Mouse (Mus musculus) lung, postnatal 4 days (tissue): ENCODE data around the gene Bcor.
A peak's percentile ranks its signal among the peaks of the same experiment; 100 is the strongest.

Source experiments
- DNase-seq, 2 experiments: peaks; one replicate each; pipeline ENCODE4 v3.0.0; 2021

Bcor gene

DNA sequence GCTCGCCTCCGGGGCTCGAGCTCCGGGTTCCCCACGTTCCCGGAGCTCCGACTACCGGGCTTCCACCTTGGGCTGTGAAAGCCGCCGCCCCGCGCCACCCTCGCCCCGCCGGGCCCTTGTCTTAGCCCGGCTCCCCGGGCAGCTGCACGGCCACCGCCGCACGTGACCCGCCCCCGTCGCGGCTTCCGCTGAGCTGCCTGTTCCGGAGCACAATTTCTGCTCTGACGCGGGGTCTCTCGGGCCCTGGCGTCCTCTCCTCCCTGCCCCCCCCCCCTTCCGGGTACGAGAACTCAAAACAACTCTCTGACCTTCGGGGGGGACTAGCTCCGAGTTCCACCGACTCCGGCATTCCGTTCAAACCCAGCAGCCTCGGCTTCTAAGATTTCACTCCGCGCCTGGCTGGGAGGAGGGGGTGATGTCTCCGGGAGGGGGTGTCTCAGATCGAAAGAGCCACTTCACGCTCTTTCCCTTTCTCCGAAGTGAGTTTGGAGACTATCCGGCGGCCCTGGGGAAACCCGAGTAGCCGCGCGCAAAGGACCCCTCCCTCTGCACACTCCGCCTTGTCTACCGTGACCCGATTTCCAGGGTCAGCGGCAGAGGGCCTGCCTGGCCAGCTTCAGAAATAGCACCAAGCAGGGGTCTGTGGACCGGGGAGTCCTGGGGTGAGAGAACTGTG lies at the start of gene Bcor:
Gene Bcor, minus strand, starts transcription at position 375 of the 676 bp plus-strand sequence.
- peak; percentile 76 to 85 for DNase-seq

DNA sequence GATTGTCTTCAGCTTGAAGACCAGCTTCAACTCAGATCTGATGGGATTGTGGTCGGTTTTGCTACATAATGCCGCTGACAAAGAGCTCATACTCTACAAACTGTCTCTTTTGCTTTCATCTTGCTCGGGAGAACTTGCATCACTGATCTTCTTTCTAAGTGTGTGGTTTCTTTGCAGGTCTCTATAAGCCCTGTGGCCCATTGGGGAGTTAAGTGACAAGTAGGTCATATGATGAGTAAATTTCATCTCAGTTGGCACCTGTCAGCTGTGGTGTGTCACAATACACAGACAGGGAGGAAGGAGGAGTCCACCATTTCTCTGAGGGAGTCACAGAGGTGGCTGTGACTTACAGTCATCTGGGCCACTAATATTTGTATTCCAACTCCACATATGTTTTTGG lies 42.8 kb upstream of the Bcor start:
- DNase-seq, result no peak

DNA sequence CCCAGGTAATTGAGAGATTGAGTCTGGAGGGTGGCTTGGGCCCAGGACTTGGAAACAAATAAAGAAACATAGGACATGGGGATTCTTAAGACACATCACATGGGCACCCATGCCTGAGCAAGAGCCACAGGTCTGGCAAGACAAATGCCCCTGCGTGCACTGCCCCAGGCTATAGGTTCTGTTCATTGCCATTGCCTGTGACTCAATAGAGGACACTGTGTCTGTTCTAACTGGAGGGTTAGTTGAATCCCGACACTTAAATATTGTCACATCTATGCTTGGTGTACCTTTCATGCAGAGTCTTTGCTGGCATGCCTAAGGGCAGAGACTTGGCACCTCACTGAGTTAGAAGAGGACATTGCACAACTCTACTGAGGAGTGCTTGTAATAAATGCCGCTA lies 41.0 kb upstream of the Bcor start:
- no peak for DNase-seq

DNA sequence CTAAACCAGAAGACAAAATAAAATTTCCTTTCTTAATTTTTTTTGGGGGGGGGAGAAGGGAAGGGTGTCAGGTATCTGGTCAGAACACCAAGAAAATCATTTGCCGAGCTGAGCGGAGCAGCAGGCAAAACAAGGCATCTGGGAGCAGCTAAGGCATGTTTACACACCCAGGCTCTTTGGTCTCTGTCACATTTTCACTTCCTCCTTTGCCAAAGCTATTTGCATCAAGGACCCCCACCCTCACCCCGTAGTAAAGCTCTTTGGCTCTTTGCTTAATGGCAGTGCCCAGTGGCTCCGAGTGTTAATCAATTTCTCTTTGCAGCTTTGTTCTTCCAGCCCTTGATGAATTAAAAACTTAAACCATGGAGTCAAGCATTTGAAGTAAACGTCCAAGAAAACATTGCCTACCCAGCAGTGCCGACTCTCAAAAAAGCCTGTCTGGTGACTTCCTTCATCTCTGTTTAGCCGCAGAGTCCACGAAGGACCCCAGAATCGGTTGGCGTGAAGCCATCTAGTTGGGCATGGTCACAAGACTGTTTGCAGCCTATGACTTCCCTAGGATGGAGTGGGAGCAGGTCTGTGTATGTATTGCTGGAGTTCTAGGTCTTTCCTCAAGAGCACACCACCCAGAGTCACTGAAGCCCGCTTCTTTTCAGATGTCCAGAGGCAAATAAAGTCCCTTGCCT lies 35.2 kb upstream of the Bcor start:
- DNase-seq, result peak in 1 of 2 experiments; percentile 9

DNA sequence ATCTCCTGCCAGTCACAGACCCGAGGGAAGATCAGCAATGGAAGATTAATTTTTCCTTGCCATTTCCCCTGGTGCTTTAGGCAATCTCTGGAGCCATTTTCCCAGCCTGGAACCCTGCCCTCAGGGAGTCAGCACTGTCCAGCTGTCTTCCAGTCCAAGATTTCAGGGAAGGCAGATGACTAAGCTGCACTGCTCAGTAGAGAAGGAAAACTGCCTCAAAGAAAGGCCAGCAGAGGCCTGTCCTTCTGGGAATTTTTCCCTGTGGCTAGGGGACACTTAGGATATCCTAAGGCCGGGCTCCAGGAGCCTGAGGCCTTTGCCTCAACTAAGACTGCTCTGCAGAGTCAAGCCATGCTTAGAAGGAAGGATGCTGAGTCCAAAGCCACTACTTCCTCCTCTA lies 32.2 kb upstream of the Bcor start:
- no peak for DNase-seq

DNA sequence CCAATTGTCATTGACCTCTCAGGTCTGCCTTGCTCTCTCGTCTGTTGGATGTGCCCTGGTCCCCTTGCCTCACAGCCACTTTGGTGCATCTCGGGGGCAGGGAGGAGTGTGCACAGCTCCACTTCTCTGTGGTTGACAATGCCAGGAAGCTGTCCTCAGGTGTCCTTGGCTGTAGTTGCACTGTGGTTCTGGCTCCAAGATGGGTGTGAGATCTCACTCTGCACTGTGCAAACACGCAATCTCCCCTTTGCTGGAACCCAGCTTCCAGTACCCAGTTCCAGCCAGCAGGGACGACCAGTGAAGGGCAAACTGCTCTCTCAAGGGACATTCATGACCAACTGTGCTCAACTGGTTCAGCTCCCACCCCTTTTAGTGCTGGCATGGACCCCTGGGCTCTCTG lies 29.4 kb upstream of the Bcor start:
- no peak for DNase-seq

DNA sequence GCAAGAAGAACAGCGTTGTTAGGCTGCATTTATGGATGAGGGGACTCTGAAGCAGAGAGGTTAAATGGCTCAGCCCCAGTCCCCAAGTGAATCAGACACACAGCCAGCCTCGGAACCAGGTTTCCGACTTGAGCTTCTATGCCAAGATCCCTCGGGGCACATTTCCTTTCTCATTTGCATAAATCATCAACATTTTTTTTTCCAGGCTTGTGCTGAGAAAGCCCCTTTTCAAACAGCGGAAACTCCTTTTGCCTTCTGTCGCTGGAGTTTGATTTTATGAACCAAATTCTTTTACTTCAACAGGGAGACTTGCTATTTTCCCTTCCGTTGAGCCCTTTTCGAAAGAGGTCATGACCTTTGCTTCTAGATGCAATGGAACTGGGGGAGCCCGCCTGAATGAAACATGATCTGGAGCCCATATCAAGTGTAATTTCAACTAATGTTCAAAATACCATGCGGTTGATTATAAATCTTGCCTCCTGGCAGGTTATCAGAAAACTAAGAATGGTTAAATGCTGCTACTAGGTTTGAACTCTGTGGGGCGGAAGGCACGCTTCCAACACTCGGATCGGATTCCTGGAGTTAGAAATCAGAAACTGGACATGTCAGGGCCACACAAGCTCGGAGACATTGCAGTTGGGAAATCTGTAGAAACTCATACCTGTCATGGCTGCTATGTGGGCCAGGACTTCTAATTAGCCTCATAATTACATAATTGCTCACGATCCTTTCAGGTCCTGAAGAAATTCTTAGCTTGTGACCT lies 15.2 kb upstream of the Bcor start:
- no peak for DNase-seq

DNA sequence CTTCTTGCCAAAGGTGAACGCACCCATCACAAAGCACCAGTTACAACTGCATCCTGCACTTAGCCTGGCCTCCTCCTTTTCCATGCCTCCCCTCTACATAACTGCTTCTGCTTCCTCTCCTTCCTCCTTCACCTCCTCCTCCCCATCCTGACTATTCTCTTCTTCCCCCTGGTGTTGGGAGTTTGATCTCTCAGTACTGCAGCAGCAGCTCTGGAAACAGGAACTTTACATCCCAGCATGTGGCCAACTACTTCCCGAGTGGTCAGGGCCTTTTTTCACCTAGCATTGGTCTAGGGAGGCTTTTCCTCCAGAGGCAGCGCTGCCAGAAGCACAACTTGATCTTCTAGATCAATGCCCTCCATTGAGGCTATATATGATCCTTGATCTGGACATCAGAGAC lies 10.0 kb upstream of the Bcor start:
- DNase-seq, result no peak

DNA sequence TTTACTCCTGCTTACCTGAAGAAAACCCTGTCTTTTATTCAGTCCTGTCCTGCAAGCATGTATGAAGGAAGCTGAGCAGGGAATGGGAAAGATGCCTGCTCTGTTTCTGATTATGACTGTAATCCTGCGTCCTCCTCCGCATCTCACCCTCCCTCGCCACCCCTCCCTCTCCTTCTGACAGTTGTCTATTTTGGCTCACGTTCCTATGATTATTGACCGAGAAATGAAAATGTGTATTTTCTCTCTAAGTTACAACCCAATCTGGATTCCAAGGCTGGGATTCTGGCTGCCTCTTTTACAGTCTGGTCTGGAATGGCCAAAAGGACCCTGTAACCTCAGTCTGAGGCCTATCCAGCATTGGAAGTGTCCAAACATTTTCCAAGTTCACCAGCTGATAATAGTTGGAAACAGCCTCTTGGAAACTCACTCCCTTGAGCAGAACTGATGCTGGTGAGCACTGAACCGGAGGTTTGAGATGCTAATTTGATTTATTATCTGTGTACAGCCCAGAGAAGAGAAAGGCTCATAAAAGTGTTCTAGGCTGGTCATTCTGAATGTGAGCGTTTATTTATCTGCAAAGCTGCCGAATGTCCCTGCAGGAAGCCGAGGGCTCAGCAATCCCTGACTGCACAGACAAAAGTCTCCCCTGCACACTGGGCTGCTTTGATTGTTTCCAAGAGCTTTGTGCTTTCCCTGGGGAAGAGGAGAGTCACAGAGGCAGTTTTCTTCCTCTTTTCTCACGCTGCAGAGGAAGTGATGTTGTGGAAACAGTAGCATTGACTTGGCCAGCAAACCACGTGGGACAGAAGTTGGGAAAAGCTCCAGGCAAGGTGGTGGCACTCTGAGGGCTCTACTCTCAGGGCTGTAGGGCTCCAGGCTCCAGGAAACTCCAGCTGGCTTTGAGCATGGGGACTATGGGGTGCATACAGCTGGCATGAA lies 4.7 kb upstream of the Bcor start:
- peak in 1 of 2 experiments; percentile 50 for DNase-seq

DNA sequence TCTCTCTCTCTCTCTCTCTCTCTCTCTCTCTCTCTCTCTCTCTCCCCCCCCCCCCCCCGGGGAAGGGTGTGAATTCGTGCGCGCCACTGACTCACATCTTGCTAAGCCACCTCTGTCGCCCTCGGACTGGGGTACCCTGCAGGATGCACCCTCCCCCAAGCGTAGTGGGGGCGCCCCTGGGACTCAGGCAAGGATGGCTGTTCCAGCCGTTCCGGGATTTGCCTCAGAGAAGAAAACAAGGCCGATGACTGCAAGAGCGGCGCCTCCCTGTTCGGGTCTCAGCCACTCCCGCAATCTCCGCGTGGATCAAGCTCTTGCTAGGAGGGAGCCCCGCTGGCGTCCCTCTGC lies 647 bp downstream of the Bcor start:
- DNase-seq, result peak; percentile 34 to 56

DNA sequence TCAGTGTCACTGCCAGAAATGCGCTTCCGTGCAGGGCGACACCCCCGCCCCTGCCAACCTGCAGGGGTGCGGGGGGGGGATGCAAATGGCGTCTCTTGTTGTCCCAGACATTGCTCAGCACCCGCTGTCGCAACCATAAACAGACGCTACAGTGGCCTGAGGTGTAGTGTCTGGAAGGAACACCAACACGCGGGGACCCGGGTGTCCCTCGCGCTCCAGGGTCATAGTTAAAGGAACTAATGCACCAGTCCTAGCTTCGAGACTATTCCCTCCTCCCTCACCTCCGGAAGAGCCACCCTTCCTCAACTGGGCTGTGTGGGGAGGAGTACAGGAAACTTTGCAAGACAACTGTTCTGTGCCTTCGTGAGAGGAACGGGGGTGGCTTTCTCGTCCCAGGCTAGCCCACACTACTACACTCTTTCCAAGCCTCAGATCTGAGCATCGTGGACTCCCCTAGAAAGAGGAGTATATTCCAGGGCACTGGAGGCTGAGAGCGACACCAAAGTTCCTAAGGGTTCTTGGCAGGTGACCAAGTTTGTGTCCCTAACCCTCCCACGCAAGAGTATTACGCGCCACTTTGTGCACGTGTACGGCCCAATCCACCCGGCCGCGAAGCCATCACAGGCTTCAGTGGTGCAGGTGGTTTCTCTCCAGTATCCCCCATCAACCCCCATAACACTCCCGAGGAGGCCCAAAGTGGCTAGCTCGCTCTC lies 1.2 kb downstream of the Bcor start:
- DNase-seq, result peak in 1 of 2 experiments; percentile 73

DNA sequence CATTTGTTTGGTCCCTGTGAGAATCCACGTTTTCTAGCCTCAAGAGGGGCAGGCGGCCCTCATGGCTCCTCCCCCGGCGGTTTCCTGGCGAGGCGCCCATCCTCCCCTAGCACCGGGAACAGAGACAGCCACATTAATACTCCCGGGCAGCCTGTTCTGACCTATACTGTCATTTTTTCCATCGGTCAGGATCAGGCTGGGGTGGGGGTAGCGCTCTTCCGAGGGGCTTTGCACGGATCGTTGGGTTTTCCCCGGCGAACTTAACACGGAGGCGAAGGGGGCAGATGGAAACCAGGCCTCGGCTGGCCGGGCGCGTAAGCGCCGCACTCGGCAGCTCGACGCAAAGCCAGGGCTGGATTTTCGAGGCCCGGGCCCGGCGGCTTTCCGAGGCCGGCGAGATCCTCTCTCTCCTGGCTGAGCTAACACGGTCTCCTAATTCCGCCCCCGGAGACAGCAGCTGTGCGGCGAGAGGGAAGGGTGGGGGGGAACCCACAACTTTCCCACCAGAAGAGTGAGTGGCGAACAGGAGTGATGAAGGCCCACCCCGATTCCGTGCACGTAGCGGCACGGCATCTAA lies 1.8 kb downstream of the Bcor start:
- peak; percentile 78 to 85 for DNase-seq

DNA sequence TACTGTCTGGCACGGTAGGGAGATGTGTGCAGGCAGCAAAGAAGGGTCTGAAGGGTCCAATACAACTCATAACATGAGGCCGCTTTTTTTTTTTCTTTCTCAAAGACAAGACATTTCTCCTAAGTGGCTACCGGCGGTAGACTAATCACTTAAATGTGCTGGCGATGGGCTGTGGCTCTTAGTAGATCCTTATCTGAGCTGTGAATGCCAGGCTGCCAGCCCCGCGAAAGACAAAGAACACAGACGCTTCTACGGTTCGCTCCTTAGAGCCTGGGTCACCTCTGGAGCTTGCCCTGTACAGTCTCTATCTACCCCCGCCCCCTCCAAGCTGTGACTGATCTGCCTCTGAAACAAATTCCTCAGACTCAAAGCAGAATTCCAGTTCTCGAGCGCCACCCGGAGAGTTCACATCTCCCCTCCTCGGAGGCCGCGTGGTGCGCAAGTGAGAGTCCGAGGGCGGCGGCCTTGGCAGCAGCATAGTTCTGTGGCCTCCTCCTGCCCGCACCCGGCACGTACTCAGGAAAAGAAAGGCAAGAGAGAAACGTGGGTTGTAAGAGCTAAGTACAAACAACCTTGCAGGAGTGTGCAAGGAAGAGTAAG lies 2.7 kb downstream of the Bcor start:
- DNase-seq, result peak; percentile 73 to 81

DNA sequence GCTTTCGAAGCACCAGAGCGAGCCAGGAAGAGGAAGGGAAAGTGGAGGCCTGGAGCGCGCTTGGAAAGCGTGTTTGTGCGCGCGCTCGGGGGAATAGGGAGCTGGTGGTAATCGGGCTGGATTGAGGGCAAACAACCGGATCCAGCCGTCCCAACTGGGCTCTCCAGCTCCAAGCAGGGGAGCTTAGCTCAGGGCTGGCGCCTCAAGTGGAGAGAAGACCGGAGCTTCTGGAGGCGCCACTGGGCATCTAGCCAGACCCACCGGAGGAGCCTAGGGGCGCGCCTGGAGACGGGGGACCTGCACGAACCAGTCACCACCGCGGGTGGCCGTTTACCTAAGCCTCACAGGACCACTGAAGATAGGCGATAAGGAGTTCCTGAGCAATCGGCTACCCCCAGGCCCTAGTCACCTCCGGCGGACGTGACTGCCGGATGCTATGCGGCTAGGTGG lies 4.3 kb downstream of the Bcor start:
- peak; percentile 60 to 75 for DNase-seq

DNA sequence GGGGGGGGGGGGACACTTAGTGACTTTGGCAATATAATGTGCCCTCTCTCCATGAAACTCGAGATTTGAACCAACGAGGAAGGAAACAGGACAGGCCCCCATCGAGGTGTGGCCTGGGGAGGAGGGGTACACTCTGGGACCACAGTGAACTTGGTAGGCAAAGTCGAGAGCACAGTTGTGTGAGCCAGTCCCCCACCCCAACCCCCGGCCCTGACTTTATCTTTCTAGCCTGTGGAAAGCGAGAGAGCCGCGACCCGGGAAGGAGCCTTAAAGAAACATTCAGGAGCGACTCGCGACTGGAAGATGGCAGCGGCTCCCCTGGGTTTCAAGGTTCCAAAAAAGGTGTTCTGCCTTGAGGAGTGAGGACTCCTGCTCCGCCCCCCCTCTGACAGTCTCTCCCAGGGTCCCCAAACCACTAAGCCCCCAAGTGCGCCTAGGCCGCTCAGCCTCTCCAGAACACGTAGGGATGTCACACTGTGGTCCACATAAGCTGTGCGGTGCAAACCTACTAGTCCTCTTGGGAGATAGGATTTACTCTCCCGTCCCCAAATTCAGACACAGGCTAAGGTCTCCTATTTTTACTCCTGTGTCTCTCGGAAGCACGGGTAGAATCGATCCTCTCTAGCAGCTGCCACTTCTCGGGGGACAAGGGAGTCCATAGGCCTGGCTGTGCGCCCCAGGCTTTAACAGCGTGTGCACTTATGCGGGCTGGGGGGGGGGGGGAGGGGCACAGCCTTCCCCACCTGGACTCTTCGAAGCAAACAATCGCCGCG lies 4.9 kb downstream of the Bcor start:
- DNase-seq, result no peak

DNA sequence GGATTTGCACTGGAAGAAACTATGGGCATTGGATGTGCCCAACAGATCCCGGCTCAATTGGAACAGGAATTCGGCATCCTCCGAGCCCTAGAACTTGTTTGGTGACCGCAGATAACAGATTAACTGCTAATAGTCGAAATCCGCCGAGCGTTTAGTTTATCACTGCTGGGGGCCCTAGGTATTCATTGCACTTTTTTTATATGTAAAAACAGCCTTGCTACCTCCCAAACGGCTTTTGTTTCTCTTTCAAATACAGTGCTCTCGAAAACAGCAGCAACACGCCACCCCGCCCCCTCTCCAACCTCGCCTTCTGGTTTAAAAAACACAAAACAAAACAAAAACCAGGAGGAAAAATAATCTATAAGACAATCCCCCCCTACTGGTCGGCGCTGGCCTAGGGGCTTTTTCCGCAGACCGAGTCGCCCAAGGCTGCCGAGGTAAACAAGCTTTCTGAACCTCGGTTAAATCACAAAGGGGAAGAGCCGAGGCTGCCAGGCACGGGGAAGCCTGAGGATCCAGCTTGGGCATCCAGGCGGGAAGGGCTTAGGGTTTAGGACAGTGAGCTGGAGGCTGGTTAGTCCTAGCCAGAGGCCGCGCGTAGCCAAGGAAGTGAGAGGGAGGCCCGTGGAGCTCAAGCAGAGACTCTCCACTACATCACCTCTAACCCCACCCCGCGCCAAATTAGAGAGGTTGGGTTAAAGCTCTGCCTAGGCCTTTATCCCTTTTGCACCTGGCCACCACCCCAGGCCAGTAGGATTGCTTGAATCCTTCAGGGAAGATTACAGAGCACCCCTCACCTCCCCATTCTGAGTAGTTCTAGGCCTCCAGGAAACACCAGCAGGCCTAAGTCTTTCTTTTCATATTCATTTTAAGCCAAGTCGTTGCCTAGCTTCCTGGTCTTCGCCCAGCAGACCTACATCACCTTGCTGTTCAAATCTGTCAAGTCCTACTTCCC lies 6.7 kb downstream of the Bcor start:
- peak; percentile 50 to 56 for DNase-seq

DNA sequence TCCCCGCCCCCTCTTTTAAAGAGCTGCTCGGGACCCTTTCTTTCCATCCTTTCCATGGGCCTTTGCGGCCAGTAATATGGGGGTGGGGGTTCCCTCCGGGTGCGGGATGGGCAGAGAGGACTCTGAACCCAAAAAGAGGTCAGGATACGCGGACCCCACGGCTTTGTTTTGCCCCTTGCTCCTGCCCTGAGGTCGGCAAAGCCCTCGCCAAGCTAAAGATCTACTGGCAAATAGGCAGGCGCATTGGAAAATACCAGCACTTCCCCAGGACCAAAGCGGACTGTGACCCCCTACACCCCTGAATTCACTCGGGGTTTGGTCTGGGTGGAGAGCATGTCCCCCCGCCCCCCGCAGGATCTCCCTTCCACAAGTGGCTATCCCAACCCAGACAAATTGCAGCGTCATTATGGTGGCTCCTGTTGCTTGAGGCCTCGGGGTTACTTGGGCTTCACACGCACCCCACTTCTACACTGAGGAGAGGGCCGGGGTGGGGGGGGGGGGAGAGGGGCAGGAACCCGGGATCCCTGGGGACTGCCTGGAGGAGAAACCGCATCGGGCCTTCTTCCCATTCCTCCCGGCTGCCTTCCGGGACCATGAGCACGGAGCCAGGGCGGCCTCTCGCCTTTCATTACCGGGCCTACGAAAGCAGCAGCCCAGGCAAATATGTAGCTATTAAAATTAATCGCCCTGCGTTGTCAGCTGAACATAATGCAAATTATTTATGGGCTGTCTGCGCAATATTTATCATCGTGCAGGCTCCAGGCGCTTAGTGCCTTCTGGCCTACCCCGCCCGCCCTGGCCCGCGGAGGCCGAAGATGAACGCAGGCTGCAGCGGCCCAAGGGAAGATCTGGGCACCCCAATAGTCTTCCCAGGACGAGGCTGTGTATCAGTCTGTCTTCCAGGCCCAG lies 7.9 kb downstream of the Bcor start:
- no peak for DNase-seq
